Mouse (Mus musculus) ES-Bruce4 (cell line): Measurements from ENCODE around the gene Atox1. TPM values are rescaled to one million over a fixed set of nuclear protein-coding genes. Genes with fewer than 3 reads are reported as not detected.

Source experiments
- H3K27ac ChIP-seq: 2 replicates; pipeline ENCODE4 v1.5.1; 2012; ENCODE audit warnings: low read length, inconsistent platforms; ENCODE audit not compliant: insufficient read depth
- H3K27me3 ChIP-seq: 2 replicates; pipeline ENCODE4 v1.6.1; 2012; ENCODE audit warnings: mild to moderate bottlenecking, low read length, inconsistent platforms; ENCODE audit not compliant: control insufficient read depth, poor library complexity, insufficient read depth, severe bottlenecking
- H3K36me3 ChIP-seq: 2 replicates; pipeline ENCODE4 v1.6.1; 2012; ENCODE audit warnings: inconsistent platforms, mild to moderate bottlenecking, low read length, moderate library complexity; ENCODE audit not compliant: control insufficient read depth, poor library complexity, insufficient read depth, severe bottlenecking
- H3K4me1 ChIP-seq: one replicate; pipeline ENCODE4 v1.8.1; 2011; ENCODE audit warnings: low read length; ENCODE audit not compliant: control insufficient read depth, insufficient read depth
- H3K4me3 ChIP-seq: 2 replicates; pipeline ENCODE4 v1.5.1; 2011; ENCODE audit warnings: low read depth, mild to moderate bottlenecking, low read length
- H3K9ac ChIP-seq: 2 replicates; pipeline ENCODE4 v1.6.1; 2012; ENCODE audit warnings: low read depth, mild to moderate bottlenecking, inconsistent platforms; ENCODE audit not compliant: poor library complexity, severe bottlenecking
- H3K9me3 ChIP-seq: replicated peaks from 2 replicates; pipeline ENCODE4 v1.6.1; 2012; ENCODE audit warnings: mild to moderate bottlenecking, low read length, inconsistent platforms; ENCODE audit not compliant: control insufficient read depth, poor library complexity, insufficient read depth, severe bottlenecking
- CTCF ChIP-seq: IDR thresholded peaks from one replicate; pipeline ENCODE4 v1.8.1; 2011; ENCODE audit warnings: low read depth, low read length
- EP300 ChIP-seq: IDR thresholded peaks from 2 replicates; pipeline ENCODE4 v1.6.1; 2011; ENCODE audit warnings: low read depth, low read length; ENCODE audit not compliant: insufficient read depth
- POLR2A ChIP-seq: IDR thresholded peaks from one replicate; pipeline ENCODE4 v1.8.1; 2011; ENCODE audit warnings: low read length; ENCODE audit not compliant: insufficient read depth
- polyA plus RNA-seq: library from polyadenylated mRNA; stranded (reverse); fragments of >200 nt; gene quantifications from 2 replicates; pipeline ENCODE4 v1.2.4, GENCODE M21; 2011; ENCODE audit warnings: low read depth; ENCODE audit not compliant: missing spikeins, insufficient read depth, insufficient read length

Gene Atox1
- polyA plus RNA-seq, 1 experiment, result 120 TPM

DNA sequence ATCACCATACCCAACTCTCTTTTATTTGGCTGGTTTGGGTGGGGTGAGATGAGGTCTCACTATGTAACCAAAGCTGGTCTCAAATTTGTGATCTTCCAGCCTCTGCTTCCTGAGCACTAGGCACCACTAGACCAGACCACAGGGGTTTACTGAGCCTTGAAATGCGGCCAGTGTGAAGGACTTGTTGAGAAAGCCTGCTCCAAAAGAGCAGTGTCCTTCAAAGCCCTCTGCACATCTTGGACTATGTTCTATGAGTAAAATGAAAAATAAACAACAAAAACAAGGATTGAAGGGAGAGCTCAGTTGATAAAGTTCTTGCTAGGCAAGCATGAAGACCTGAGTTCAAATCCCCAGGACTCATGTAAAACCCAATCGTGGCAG is 47.6 kb downstream of the Atox1 start:
- TF ChIP-seq CTCF, result no peak
- no peak for TF ChIP-seq EP300
- no peak for TF ChIP-seq POLR2A
- peaks cover 11% of the 10 kb centered on the region for H3K4me1 ChIP-seq
- no peak overlapping the region for H3K9ac ChIP-seq
- H3K27me3 ChIP-seq, result no peaks in the 10 kb centered on the region
- no peaks in the 10 kb centered on the region for H3K9me3 ChIP-seq
- H3K4me3 ChIP-seq, result no peak overlapping the region
- peaks cover 5% of the 10 kb centered on the region for H3K36me3 ChIP-seq
- H3K27ac ChIP-seq, result no peak overlapping the region

DNA sequence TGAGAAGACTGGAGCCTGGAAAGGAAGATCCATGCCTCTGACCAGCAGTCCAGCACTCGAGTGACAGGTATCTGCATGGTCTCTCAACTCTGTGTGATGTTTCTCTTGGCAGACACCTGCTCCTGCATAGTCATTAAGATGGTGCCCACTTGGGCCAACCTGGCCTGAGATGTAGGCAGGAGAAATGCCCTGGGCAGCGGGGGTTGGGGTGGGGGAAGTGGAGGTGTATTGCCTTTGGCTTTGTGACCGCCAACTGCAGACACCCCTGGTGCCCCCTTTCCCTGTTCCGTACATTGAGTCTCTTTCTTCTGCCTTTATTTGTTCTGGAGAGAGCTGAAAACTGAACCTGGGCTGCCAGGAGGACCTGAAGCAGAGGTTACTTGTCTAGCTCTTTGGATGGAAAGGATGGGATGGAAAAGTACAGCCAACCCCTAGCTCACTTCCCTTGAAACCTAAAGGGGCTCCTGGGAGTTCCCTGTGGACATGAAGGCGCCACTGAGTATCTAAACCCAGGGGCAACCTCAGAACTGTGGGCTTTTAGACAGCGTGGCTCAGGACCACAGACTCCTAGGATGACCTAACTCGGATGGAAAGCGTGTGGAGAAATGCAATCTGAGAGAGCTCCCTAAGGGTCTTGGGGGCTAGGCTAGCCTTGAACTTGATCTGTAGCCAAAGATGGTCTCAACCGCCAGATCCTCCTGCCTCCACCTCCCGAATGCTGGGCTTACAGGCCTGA is 48.2 kb downstream of the Atox1 start:
- peaks cover 11% of the 10 kb centered on the region for H3K4me1 ChIP-seq
- no peak overlapping the region for H3K27ac ChIP-seq
- peaks cover 5% of the 10 kb centered on the region for H3K36me3 ChIP-seq
- no peak overlapping the region for H3K9ac ChIP-seq
- no peak overlapping the region for H3K4me3 ChIP-seq
- H3K9me3 ChIP-seq, result no peaks in the 10 kb centered on the region
- TF ChIP-seq EP300 (no peak), CTCF (no peak), POLR2A (no peak)
- H3K27me3 ChIP-seq, result no peaks in the 10 kb centered on the region

DNA sequence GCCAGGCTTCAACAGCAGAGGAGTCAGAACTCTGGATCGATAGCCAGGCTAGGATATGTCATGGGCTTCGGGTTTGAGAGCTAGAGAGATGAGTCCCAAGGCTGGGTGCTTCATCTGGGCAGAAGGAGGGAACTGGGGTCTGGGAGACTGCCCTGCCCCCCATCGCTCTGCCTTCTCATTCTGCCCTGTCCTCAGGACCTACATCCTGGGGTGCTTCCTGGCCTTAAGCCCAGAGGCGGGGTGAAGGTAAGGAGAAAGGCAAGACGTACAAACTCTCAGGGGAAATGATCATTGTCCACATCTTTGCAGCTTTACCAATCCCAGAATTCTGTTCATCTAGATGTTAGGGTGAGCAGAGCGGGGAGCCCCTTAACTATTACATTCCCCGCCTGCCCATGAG is 49.0 kb downstream of the Atox1 start:
- H3K4me1 ChIP-seq, result peaks cover 11% of the 10 kb centered on the region
- no peak for TF ChIP-seq EP300
- TF ChIP-seq CTCF, result no peak
- no peak for TF ChIP-seq POLR2A
- no peak overlapping the region for H3K4me3 ChIP-seq
- H3K9ac ChIP-seq, result no peak overlapping the region
- peaks cover 7% of the 10 kb centered on the region for H3K36me3 ChIP-seq
- no peaks in the 10 kb centered on the region for H3K27me3 ChIP-seq
- H3K27ac ChIP-seq, result no peak overlapping the region
- H3K9me3 ChIP-seq, result no peaks in the 10 kb centered on the region

DNA sequence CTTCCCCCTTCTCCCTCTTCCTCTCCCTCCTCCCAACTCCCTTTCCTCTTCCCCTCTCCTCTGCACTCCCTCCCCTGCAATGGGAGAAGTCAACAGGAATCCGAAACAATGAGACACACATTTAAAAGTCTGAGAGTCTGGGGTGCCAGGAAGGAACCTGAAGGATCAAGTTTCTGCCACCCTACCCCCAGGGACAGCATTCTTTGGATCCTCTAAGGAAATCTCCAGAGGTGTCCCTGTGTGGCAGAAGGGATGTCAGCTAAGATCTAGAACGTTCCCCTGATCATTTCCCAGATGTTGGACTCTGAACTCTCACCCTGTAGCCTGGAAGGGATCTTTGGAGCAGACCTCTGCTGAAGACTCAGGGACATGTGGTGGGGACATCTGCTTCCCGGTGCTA is 50.5 kb downstream of the Atox1 start:
- Histone ChIP-seq H3K36me3 (peaks cover 17% of the 10 kb centered on the region), H3K27ac (peak overlapping the region; percentile 26; the same call in 1 of the 2 replicates), H3K9me3 (no peaks in the 10 kb centered on the region), H3K27me3 (no peaks in the 10 kb centered on the region), H3K4me1 (peaks cover 11% of the 10 kb centered on the region), H3K4me3 (no peak overlapping the region), H3K9ac (no peak overlapping the region)
- TF ChIP-seq POLR2A (no peak), EP300 (0 out of 2 replicates have a peak, but pooled peaks have one; percentile 42), CTCF (no peak)

DNA sequence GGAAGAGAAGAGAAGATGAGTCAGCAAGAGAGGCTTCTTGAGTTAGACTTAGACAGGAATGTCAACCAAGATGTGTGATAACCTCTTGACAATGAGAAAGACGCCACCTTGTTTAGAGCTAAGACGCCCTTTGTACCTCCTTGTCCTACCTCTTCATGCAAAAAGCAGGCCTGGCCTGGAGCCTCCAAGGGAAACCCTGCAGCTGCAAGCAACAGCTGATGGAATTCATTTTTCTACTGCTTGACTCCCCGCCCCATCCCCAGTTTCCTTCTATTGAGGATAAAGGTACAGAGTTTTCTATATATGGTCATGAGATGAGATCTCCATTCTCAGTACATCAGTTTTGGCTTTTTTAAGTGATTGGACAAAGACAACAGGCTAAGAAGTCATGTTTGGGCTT is 51.0 kb downstream of the Atox1 start:
- peak overlapping the region; percentile 38; the same call in 1 of the 2 replicates for H3K27ac ChIP-seq
- H3K4me1 ChIP-seq, result peaks cover 11% of the 10 kb centered on the region
- H3K4me3 ChIP-seq, result no peak overlapping the region
- no peak for TF ChIP-seq POLR2A
- no peak for TF ChIP-seq CTCF
- TF ChIP-seq EP300, result no peak
- H3K9me3 ChIP-seq, result no peaks in the 10 kb centered on the region
- no peaks in the 10 kb centered on the region for H3K27me3 ChIP-seq
- H3K9ac ChIP-seq, result no peak overlapping the region
- peaks cover 17% of the 10 kb centered on the region for H3K36me3 ChIP-seq

DNA sequence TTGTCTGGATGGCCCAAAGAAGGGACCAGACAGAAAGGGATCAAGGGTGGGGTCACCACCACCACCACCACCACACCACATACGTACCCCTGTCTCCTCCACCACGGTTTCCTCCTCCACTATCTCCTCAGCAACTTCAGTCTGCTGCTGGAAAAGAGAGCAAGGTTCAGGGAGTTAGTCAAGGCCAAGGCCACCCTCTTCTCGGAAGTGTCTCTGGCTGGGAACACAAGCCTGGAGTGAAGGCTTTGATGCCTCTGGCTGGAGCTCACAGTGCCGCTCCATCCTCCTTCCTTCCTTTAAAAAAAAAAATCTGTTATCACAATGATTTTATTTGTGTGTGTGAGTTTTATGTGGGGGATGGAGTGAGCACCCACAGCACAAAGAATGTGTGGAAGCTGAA is 53.9 kb downstream of the Atox1 start:
- Histone ChIP-seq H3K27me3 (no peaks in the 10 kb centered on the region), H3K9me3 (no peaks in the 10 kb centered on the region), H3K9ac (no peak overlapping the region), H3K4me3 (no peak overlapping the region), H3K36me3 (peaks cover 24% of the 10 kb centered on the region), H3K4me1 (peaks cover 9% of the 10 kb centered on the region), H3K27ac (no peak overlapping the region)
- TF ChIP-seq CTCF (no peak), POLR2A (no peak), EP300 (no peak)
